Mouse (Mus musculus): ENCODE measurements around the gene Slc38a2.

The Slc38a2 gene

GRCm38 (mm10) chr15:96699521-96700511 is at the start of gene Slc38a2:
Gene Slc38a2 (minus strand): TSS chr15:96699730.
- peak; percentile 88 for DNase-seq (ENCODE audit: low spot score)

- no peak for DNase-seq (ENCODE audit: low spot score)
Measured at GRCm38 (mm10) chr15:96749101-96749500, 49.6 kb upstream of the Slc38a2 start.

- DNase-seq (ENCODE audit: low spot score): no peak
Measured at GRCm38 (mm10) chr15:96747551-96747950, 48.0 kb upstream of the Slc38a2 start.

- no peak for DNase-seq (ENCODE audit: low spot score)
Measured at GRCm38 (mm10) chr15:96746986-96747385, 47.5 kb upstream of the Slc38a2 start.

- DNase-seq (ENCODE audit: low spot score): no peak
Measured at GRCm38 (mm10) chr15:96745299-96745698, 45.8 kb upstream of the Slc38a2 start.

GRCm38 (mm10) chr15:96744882-96745296 is 45.4 kb upstream of the Slc38a2 start:
- no peak for DNase-seq (ENCODE audit: low spot score)

- DNase-seq (ENCODE audit: low spot score): peak; percentile 42
Measured at GRCm38 (mm10) chr15:96744153-96744881, 44.8 kb upstream of the Slc38a2 start.

- DNase-seq (ENCODE audit: low spot score): peak; percentile 69
Measured at GRCm38 (mm10) chr15:96743257-96743656, 43.7 kb upstream of the Slc38a2 start.

GRCm38 (mm10) chr15:96742591-96743241 is 43.2 kb upstream of the Slc38a2 start:
- peak; percentile 55 for DNase-seq (ENCODE audit: low spot score)

GRCm38 (mm10) chr15:96740865-96741561 is 41.5 kb upstream of the Slc38a2 start:
- DNase-seq (ENCODE audit: low spot score): no peak

GRCm38 (mm10) chr15:96740091-96740490 is 40.6 kb upstream of the Slc38a2 start:
- no peak for DNase-seq (ENCODE audit: low spot score)

GRCm38 (mm10) chr15:96736663-96737385 is 37.3 kb upstream of the Slc38a2 start:
- DNase-seq (ENCODE audit: low spot score): no peak

- DNase-seq (ENCODE audit: low spot score): peak; percentile 56
Measured at GRCm38 (mm10) chr15:96735562-96736160, 36.1 kb upstream of the Slc38a2 start.

- DNase-seq (ENCODE audit: low spot score): no peak
Measured at GRCm38 (mm10) chr15:96734423-96734822, 34.9 kb upstream of the Slc38a2 start.

- no peak for DNase-seq (ENCODE audit: low spot score)
Measured at GRCm38 (mm10) chr15:96730416-96730815, 30.9 kb upstream of the Slc38a2 start.

- DNase-seq (ENCODE audit: low spot score): no peak
Measured at GRCm38 (mm10) chr15:96729785-96730184, 30.3 kb upstream of the Slc38a2 start.

GRCm38 (mm10) chr15:96728993-96729392 is 29.5 kb upstream of the Slc38a2 start:
- no peak for DNase-seq (ENCODE audit: low spot score)

GRCm38 (mm10) chr15:96728346-96728745 is 28.8 kb upstream of the Slc38a2 start:
- no peak for DNase-seq (ENCODE audit: low spot score)

GRCm38 (mm10) chr15:96724506-96724905 is 25.0 kb upstream of the Slc38a2 start:
- no peak for DNase-seq (ENCODE audit: low spot score)

- DNase-seq (ENCODE audit: low spot score): no peak
Measured at GRCm38 (mm10) chr15:96722228-96722627, 22.7 kb upstream of the Slc38a2 start.

- no peak for DNase-seq (ENCODE audit: low spot score)
Measured at GRCm38 (mm10) chr15:96720146-96720545, 20.6 kb upstream of the Slc38a2 start.

All from yolk sac, embryonic 10.5 days (tissue).